Mouse (Mus musculus): ENCODE results near the gene Zfpm1.

Gene Zfpm1

GRCm38 (mm10) chr8:122296173-122297001 lies 14.4 kb downstream of the Zfpm1 start:
- DNase-seq (ENCODE audit: low read depth, low spot score) = no peak

- DNase-seq (ENCODE audit: low read depth, low spot score) = no peak
Measured at GRCm38 (mm10) chr8:122299581-122300254, 17.8 kb downstream of the Zfpm1 start.

GRCm38 (mm10) chr8:122301081-122301480 lies 19.1 kb downstream of the Zfpm1 start:
- DNase-seq (ENCODE audit: low read depth, low spot score) = no peak

- DNase-seq (ENCODE audit: low read depth, low spot score) = no peak
Measured at GRCm38 (mm10) chr8:122301866-122302265, 19.9 kb downstream of the Zfpm1 start.

- DNase-seq (ENCODE audit: low read depth, low spot score) = no peak
Measured at GRCm38 (mm10) chr8:122303451-122303850, 21.5 kb downstream of the Zfpm1 start.

- DNase-seq (ENCODE audit: low read depth, low spot score) = no peak
Measured at GRCm38 (mm10) chr8:122304058-122304457, 22.1 kb downstream of the Zfpm1 start.

GRCm38 (mm10) chr8:122306660-122307399 lies 24.9 kb downstream of the Zfpm1 start:
- DNase-seq (ENCODE audit: low read depth, low spot score) = no peak

- DNase-seq (ENCODE audit: low read depth, low spot score) = no peak
Measured at GRCm38 (mm10) chr8:122307836-122308235, 25.9 kb downstream of the Zfpm1 start.

- no peak for DNase-seq (ENCODE audit: low read depth, low spot score)
Measured at GRCm38 (mm10) chr8:122309272-122309671, 27.3 kb downstream of the Zfpm1 start.

GRCm38 (mm10) chr8:122311115-122311514 lies 29.2 kb downstream of the Zfpm1 start:
- no peak for DNase-seq (ENCODE audit: low read depth, low spot score)

GRCm38 (mm10) chr8:122312553-122312952 lies 30.6 kb downstream of the Zfpm1 start:
- no peak for DNase-seq (ENCODE audit: low read depth, low spot score)

- DNase-seq (ENCODE audit: low read depth, low spot score) = no peak
Measured at GRCm38 (mm10) chr8:122313310-122313709, 31.4 kb downstream of the Zfpm1 start.

GRCm38 (mm10) chr8:122314899-122315496 lies 33.1 kb downstream of the Zfpm1 start:
- no peak for DNase-seq (ENCODE audit: low read depth, low spot score)

GRCm38 (mm10) chr8:122316402-122316801 lies 34.5 kb downstream of the Zfpm1 start:
- DNase-seq (ENCODE audit: low read depth, low spot score) = no peak

- no peak for DNase-seq (ENCODE audit: low read depth, low spot score)
Measured at GRCm38 (mm10) chr8:122317918-122318475, 36.1 kb downstream of the Zfpm1 start.

- no peak for DNase-seq (ENCODE audit: low read depth, low spot score)
Measured at GRCm38 (mm10) chr8:122319045-122319707, 37.2 kb downstream of the Zfpm1 start.

- no peak for DNase-seq (ENCODE audit: low read depth, low spot score)
Measured at GRCm38 (mm10) chr8:122319708-122320075, 37.8 kb downstream of the Zfpm1 start.

GRCm38 (mm10) chr8:122320541-122320940 lies 38.6 kb downstream of the Zfpm1 start:
- DNase-seq (ENCODE audit: low read depth, low spot score) = no peak

- no peak for DNase-seq (ENCODE audit: low read depth, low spot score)
Measured at GRCm38 (mm10) chr8:122321455-122321921, 39.5 kb downstream of the Zfpm1 start.

- no peak for DNase-seq (ENCODE audit: low read depth, low spot score)
Measured at GRCm38 (mm10) chr8:122322126-122322525, 40.2 kb downstream of the Zfpm1 start.

- DNase-seq (ENCODE audit: low read depth, low spot score) = no peak
Measured at GRCm38 (mm10) chr8:122322792-122323191, 40.9 kb downstream of the Zfpm1 start.

All from embryo, embryonic 11.5 days (tissue).